Comparison of ENCODE assay signal across 16 mouse cellular contexts in genomic region chr12:107690061-107690460, GRCm38 (mm10).
"Had no signal": no experiment of that assay in that cellular context is flagged by ENCODE, and none has a peak within 500 bp of the region (broad histone marks: within the 10 kb centered on the region; RNA-seq: fewer than 3 reads in every experiment).

No protein-coding gene starts in this region.

- H3K27ac ChIP-seq: kidney, postnatal 0 days; limb, embryonic 13.5 days; liver, embryonic 14.5 days; midbrain, embryonic 12.5 days; neural tube, embryonic 12.5 days had no signal

- H3K4me2 ChIP-seq: limb, embryonic 13.5 days; midbrain, embryonic 12.5 days; neural tube, embryonic 12.5 days had no signal

- H3K9me3 ChIP-seq: limb, embryonic 13.5 days; midbrain, embryonic 12.5 days; neural tube, embryonic 12.5 days had no signal

- DNase-seq: kidney, adult 9 months; kidney, postnatal 36 days; layer of hippocampus, adult 9-11 months; layer of hippocampus, postnatal 36 days; lung, adult 2 months; retina, postnatal 1 day; right cerebral cortex, postnatal 4 days; spleen, adult 18-20 months; thymus, adult 18-20 months; thymus, postnatal 25 days had no signal

- H3K9ac ChIP-seq: limb, embryonic 13.5 days; liver, embryonic 14.5 days; midbrain, embryonic 12.5 days; neural tube, embryonic 12.5 days had no signal

- H3K27me3 ChIP-seq: neural tube, embryonic 12.5 days had no signal

- H3K4me1 ChIP-seq: midbrain, embryonic 12.5 days; neural tube, embryonic 12.5 days had no signal

- H3K36me3 ChIP-seq: limb, embryonic 13.5 days; midbrain, embryonic 12.5 days; neural tube, embryonic 12.5 days had no signal

- H3K4me3 ChIP-seq: limb, embryonic 13.5 days; midbrain, embryonic 12.5 days; myocyte; neural tube, embryonic 12.5 days had no signal
